Mouse (Mus musculus) ES-E14 (cell line): ENCODE data around the gene Magi1. TPM values are rescaled to one million over a fixed set of nuclear protein-coding genes. Genes with fewer than 3 reads are reported as not detected.

Experiments used
- DNase-seq: peaks from one replicate; pipeline ENCODE4 v3.0.0-alpha.2; 2013; ENCODE audit warnings: low read depth, low spot score
- H3K27ac ChIP-seq: 2 replicates; pipeline ENCODE4 v1.5.1; 2012; ENCODE audit warnings: low read depth, mild to moderate bottlenecking, low read length, moderate library complexity, mixed read lengths; ENCODE audit not compliant: poor library complexity, insufficient read depth, severe bottlenecking
- H3K36me3 ChIP-seq: 2 replicates; pipeline ENCODE4 v1.6.1; 2012; ENCODE audit warnings: mild to moderate bottlenecking, low read length, moderate library complexity, mixed read lengths; ENCODE audit not compliant: control insufficient read depth, poor library complexity, insufficient read depth, severe bottlenecking
- H3K4me1 ChIP-seq, 2 experiments: fragments of 150-350 bp in 1 of 2; sonication (generic) in 1 of 2; 2 replicates each; pipeline ENCODE4 v1.6.1; 2012; ENCODE audit warnings: low read length in 2 of 2, mild to moderate bottlenecking in 1 of 2, mixed read lengths in 1 of 2; ENCODE audit not compliant: control insufficient read depth in 2 of 2, insufficient read depth in 2 of 2, poor library complexity in 1 of 2
- H3K4me3 ChIP-seq, 2 experiments: fragments of 150-350 bp in 1 of 2; sonication (generic) in 1 of 2; 2 replicates each; pipeline ENCODE4 v1.5.1; 2012; ENCODE audit warnings: low read length in 2 of 2, low read depth in 1 of 2, mild to moderate bottlenecking in 1 of 2, mixed read lengths in 1 of 2; ENCODE audit not compliant: insufficient read depth in 1 of 2, poor library complexity in 1 of 2, severe bottlenecking in 1 of 2
- H3K9ac ChIP-seq: 2 replicates; pipeline ENCODE4 v1.6.1; 2012; ENCODE audit warnings: low read depth, mild to moderate bottlenecking, low read length, mixed read lengths; ENCODE audit not compliant: poor library complexity, insufficient read depth, severe bottlenecking
- H3K9me3 ChIP-seq: fragments of 150-350 bp; sonication (generic); 2 replicates; pipeline ENCODE4 v1.6.1; 2012; ENCODE audit warnings: low read depth, mild to moderate bottlenecking, low read length; ENCODE audit not compliant: control insufficient read depth, insufficient read depth
- CHD2 ChIP-seq: IDR thresholded peaks from 2 replicates; pipeline ENCODE4 v1.6.1; 2014; ENCODE audit warnings: mild to moderate bottlenecking, low read depth, low read length, inconsistent platforms
- HCFC1 ChIP-seq: IDR thresholded peaks from 2 replicates; pipeline ENCODE4 v1.6.1; 2012; ENCODE audit warnings: low read length, inconsistent platforms, borderline replicate concordance; ENCODE audit not compliant: insufficient read depth
- MAFK ChIP-seq: IDR thresholded peaks from 2 replicates; pipeline ENCODE4 v1.6.1; 2014; ENCODE audit warnings: mild to moderate bottlenecking, low read depth, low read length, inconsistent platforms; ENCODE audit not compliant: insufficient read depth
- ZC3H11A ChIP-seq: IDR thresholded peaks from 2 replicates; pipeline ENCODE4 v1.6.1; 2012; ENCODE audit warnings: low read depth, mild to moderate bottlenecking, inconsistent platforms, low read length, borderline replicate concordance
- ZNF384 ChIP-seq: IDR thresholded peaks from 2 replicates; pipeline ENCODE4 v1.6.1; 2012; ENCODE audit warnings: low read depth, low read length, inconsistent platforms
- in situ Hi-C, 2 experiments: fragments of 600-800 bp; cut with MboI; formaldehyde crosslinking; loops; one replicate each; pipeline ENCODE4 v1.15.1; 2025; ENCODE audit warnings: low sequenced_read_pairs in 2 of 2, inconsistent platforms in 1 of 2; ENCODE audit not compliant: unreplicated experiment in 2 of 2
- total RNA-seq: library from RNA; depleted of rRNA; stranded (reverse); fragments of 300-350 nt; gene quantifications from 2 replicates; pipeline ENCODE4 v1.2.3, GENCODE M21; 2012

Gene Magi1
- total RNA-seq, 1 experiment: 14.6 TPM

GRCm38 (mm10) chr6:94094924-94095685 lies 188.6 kb downstream of the Magi1 start:
- Histone ChIP-seq H3K9me3 (no peaks in the 10 kb centered on the region), H3K4me1 (peaks cover 2 to 3% of the 10 kb centered on the region in 2 experiments; a peak in 3 of 4 replicates), H3K9ac (no peak overlapping the region), H3K36me3 (no peaks in the 10 kb centered on the region), H3K4me3 (no peak overlapping the region), H3K27ac (no peak overlapping the region)
- DNase-seq: no peak
- TF ChIP-seq ZC3H11A: no peak
- TF ChIP-seq ZNF384: no peak
- no peak for TF ChIP-seq HCFC1
- no peak for TF ChIP-seq CHD2
- TF ChIP-seq MAFK: no peak
- in situ Hi-C loops: loop anchor here in 1 of 2 experiments (25.0 kb wide), 1 partner anchor 317 kb away; no protein-coding TSS in a partner anchor

- Histone ChIP-seq H3K27ac (no peak overlapping the region), H3K4me1 (peaks cover 2 to 3% of the 10 kb centered on the region in 2 experiments; a peak in 3 of 4 replicates), H3K9ac (no peak overlapping the region)
Measured at GRCm38 (mm10) chr6:94092969-94093597, 190.6 kb downstream of the Magi1 start.

GRCm38 (mm10) chr6:94092500-94092899 lies 191.2 kb downstream of the Magi1 start:
- Histone ChIP-seq H3K4me3 (no peak overlapping the region), H3K4me1 (peaks cover 2 to 3% of the 10 kb centered on the region in 2 experiments; a peak in 3 of 4 replicates), H3K9me3 (no peaks in the 10 kb centered on the region), H3K36me3 (no peaks in the 10 kb centered on the region), H3K9ac (no peak overlapping the region), H3K27ac (no peak overlapping the region)
- no peak for DNase-seq
- TF ChIP-seq ZNF384 (no peak), HCFC1 (no peak), CHD2 (no peak), ZC3H11A (no peak), MAFK (no peak)
- in situ Hi-C loops: loop anchor here in 1 of 2 experiments (25.0 kb wide), 1 partner anchor 320 kb away; no protein-coding TSS in a partner anchor

More at GRCm38 (mm10) chr6:94092969-94093597, 190.6 kb downstream of the Magi1 start:
- no peaks in the 10 kb centered on the region for H3K9me3 ChIP-seq
- H3K36me3 ChIP-seq: no peaks in the 10 kb centered on the region
- no peak for DNase-seq
- in situ Hi-C loops: loop anchor here in 1 of 2 experiments (25.0 kb wide), 1 partner anchor 319 kb away; no protein-coding TSS in a partner anchor
- H3K4me3 ChIP-seq: no peak overlapping the region
- TF ChIP-seq MAFK (no peak), ZC3H11A (no peak), HCFC1 (no peak), CHD2 (no peak), ZNF384 (no peak)

GRCm38 (mm10) chr6:94086855-94087254 lies 196.9 kb downstream of the Magi1 start:
- DNase-seq: no peak
- peaks cover 0 to 3% of the 10 kb centered on the region in 2 experiments; a peak in 2 of 4 replicates for H3K4me1 ChIP-seq
- in situ Hi-C loops: loop anchor here in 1 of 2 experiments (25.0 kb wide), 1 partner anchor 325 kb away; no protein-coding TSS in a partner anchor
- no peak overlapping the region for H3K27ac ChIP-seq
- H3K4me3 ChIP-seq: no peak overlapping the region
- no peaks in the 10 kb centered on the region for H3K36me3 ChIP-seq
- no peaks in the 10 kb centered on the region for H3K9me3 ChIP-seq
- H3K9ac ChIP-seq: no peak overlapping the region
- no peak for TF ChIP-seq CHD2
- no peak for TF ChIP-seq ZNF384
- no peak for TF ChIP-seq ZC3H11A
- no peak for TF ChIP-seq MAFK
- no peak for TF ChIP-seq HCFC1
